Mouse (Mus musculus) heart, adult 9 months (tissue): ENCODE measurements around the gene Wbp4.
"Not testable (repeated sequence)": the region's sequence is repeated elsewhere in the genome, so short reads cannot be mapped to it uniquely, and the experiment has no call there.

Source experiments
- DNase-seq, 2 experiments: peaks; one replicate each; pipeline ENCODE4 v3.0.0; 2022; ENCODE audit warnings: low spot score in 2 of 2

The Wbp4 gene

GRCm38 (mm10) chr14:79481339-79482151 is at the start of gene Wbp4:
Wbp4 (minus strand) TSS chr14:79481520.
- peak; percentile 89 to 92 for DNase-seq

- no peak for DNase-seq
Observed at GRCm38 (mm10) chr14:79530761-79531160, 49.4 kb upstream of the Wbp4 start.

GRCm38 (mm10) chr14:79529581-79530554 is 48.5 kb upstream of the Wbp4 start:
- no peak for DNase-seq

GRCm38 (mm10) chr14:79527704-79528103 is 46.4 kb upstream of the Wbp4 start:
- no peak for DNase-seq

GRCm38 (mm10) chr14:79526106-79526505 is 44.8 kb upstream of the Wbp4 start:
- DNase-seq: not testable (repeated sequence)

GRCm38 (mm10) chr14:79522387-79522786 is 41.1 kb upstream of the Wbp4 start:
- DNase-seq: no peak

- peak in 1 of 2 experiments; percentile 42 for DNase-seq
Observed at GRCm38 (mm10) chr14:79521471-79522117, 40.3 kb upstream of the Wbp4 start.

GRCm38 (mm10) chr14:79521056-79521455 is 39.7 kb upstream of the Wbp4 start:
- no peak for DNase-seq

- no peak for DNase-seq
Observed at GRCm38 (mm10) chr14:79520612-79521011, 39.3 kb upstream of the Wbp4 start.

- no peak for DNase-seq
Observed at GRCm38 (mm10) chr14:79519663-79519975, 38.3 kb upstream of the Wbp4 start.

GRCm38 (mm10) chr14:79518761-79519662 is 37.7 kb upstream of the Wbp4 start:
- DNase-seq: peak in 1 of 2 experiments; percentile 28

GRCm38 (mm10) chr14:79518123-79518522 is 36.8 kb upstream of the Wbp4 start:
- no peak for DNase-seq

- no peak for DNase-seq
Observed at GRCm38 (mm10) chr14:79517185-79517740, 35.9 kb upstream of the Wbp4 start.

GRCm38 (mm10) chr14:79516751-79517150 is 35.4 kb upstream of the Wbp4 start:
- DNase-seq: no peak

- no peak for DNase-seq
Observed at GRCm38 (mm10) chr14:79516243-79516610, 34.9 kb upstream of the Wbp4 start.

GRCm38 (mm10) chr14:79515511-79516242 is 34.4 kb upstream of the Wbp4 start:
- peak; percentile 27 to 31 for DNase-seq

GRCm38 (mm10) chr14:79515100-79515499 is 33.8 kb upstream of the Wbp4 start:
- no peak for DNase-seq

- DNase-seq: no peak
Observed at GRCm38 (mm10) chr14:79513951-79514350, 32.6 kb upstream of the Wbp4 start.

GRCm38 (mm10) chr14:79511521-79511920 is 30.2 kb upstream of the Wbp4 start:
- DNase-seq: peak in 1 of 2 experiments; percentile 63

GRCm38 (mm10) chr14:79508662-79509305 is 27.5 kb upstream of the Wbp4 start:
- no peak for DNase-seq
